Mouse (Mus musculus) small intestine, adult 2 months (tissue): ENCODE results near the gene Ptprm.

ENCODE experiments used
- CTCF ChIP-seq: fragments of 200-500 bp; IDR thresholded peaks from 2 replicates; pipeline ENCODE4 v1.5.1; 2012; ENCODE audit warnings: low read depth, mild to moderate bottlenecking, control low read depth, inconsistent platforms, low read length, moderate library complexity, mixed read lengths; ENCODE audit not compliant: insufficient replicate concordance, insufficient read length; ENCODE audit errors: extremely low read depth
- POLR2A ChIP-seq: fragments of 200-500 bp; IDR thresholded peaks from 2 replicates; pipeline ENCODE4 v1.6.1; 2012; ENCODE audit warnings: low read depth, mild to moderate bottlenecking, control low read depth, inconsistent platforms, low read length, moderate library complexity

DNA sequence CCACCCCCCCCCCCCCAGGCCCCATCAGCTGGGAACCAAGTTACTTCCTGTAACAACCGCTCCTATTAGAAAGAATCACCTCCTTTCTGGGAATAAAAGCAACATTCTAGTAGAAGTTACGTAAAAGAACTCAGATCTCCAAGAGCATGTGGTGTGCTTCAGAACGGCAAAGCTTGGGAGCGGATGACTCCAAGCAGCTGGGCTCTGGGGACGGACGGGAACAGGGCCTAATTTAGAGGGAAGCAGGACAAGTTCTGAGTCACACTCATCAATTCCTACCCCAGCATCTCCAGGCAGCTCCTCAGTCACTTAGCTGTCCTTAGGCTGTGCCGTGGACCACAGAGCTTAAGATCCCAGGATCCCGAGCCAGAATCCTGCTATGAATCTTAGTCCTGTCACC lies 602.5 kb downstream of the Ptprm start:
- no peak for TF ChIP-seq POLR2A
- no peak for TF ChIP-seq CTCF
